Mouse (Mus musculus) cerebellum, adult 9-11 months (tissue): ENCODE measurements around the gene Zkscan16.

ENCODE experiments used
- DNase-seq: peaks from one replicate; pipeline ENCODE4 v3.0.0; 2022

Zkscan16 gene

GRCm38 (mm10) chr4:59000614-59001013 lies 57.2 kb downstream of the Zkscan16 start:
- DNase-seq, result peak; percentile 32

- DNase-seq, result peak; percentile 92
Measured at GRCm38 (mm10) chr4:59002948-59003805, 59.7 kb downstream of the Zkscan16 start, which contains the start of gene Gm20503. Gene Gm20503, plus strand, starts transcription at chr4:59003210.

GRCm38 (mm10) chr4:59003806-59004200 lies 60.4 kb downstream of the Zkscan16 start:
- DNase-seq, result no peak

GRCm38 (mm10) chr4:59006211-59006610 lies 62.8 kb downstream of the Zkscan16 start:
- DNase-seq, result no peak

GRCm38 (mm10) chr4:59007016-59007415 lies 63.6 kb downstream of the Zkscan16 start:
- no peak for DNase-seq
